Mouse (Mus musculus): ENCODE measurements around the gene Ppan. TPM values are rescaled to one million over a fixed set of nuclear protein-coding genes. Genes with fewer than 3 reads are reported as not detected.

Ppan gene
- polyA plus RNA-seq, 1 experiment from 2014 or later = 83.0 TPM

DNA sequence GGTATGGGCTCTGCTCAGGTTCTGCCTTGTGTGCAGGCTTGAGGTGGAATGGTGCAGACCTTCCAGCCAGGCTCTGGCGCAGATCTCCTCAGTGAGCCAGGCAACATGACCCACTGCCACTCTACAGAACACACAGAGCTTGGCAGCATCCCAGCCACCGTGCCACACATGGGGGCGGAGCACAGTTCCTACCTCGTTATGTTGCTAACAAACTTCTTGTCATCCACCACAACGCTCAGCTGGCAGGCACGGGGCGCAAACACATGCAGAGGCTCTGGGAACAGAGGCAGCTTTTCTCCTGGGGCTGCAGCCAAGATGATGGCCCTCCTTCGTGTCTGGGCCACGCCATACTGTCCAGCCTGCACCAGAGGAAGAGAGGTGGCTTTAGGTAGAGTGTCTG, 22.0 kb downstream of the Ppan start:
- no peak for DNase-seq (ENCODE audit: low spot score)

GRCm38 (mm10) chr9:20916160-20916559, 28.2 kb downstream of the Ppan start:
- peak; percentile 55 for DNase-seq (ENCODE audit: low spot score)

DNA sequence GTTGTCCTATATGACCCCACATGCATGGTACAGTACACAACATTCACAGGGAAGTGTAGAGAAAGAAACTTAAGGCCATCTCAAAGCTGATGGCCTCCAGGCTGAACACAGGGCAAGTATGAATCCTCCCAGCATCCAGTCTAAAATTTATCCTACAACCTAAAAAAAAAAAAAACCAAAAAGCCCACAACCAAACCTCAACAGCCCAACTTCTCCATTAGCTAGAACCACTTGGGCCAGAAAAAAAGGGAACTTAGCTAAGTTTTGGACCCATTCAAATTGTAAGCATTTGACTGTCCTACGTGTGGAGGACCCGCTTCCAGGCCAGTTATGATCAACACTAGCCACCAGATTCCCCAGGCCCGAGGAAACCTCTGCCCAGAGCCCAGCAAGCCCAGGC, 35.3 kb downstream of the Ppan start:
- no peak for DNase-seq (ENCODE audit: low spot score)

Small RNA genes lying within 50 kb of the gene (microRNA-seq; reads per million reads assigned to microRNA genes)
- gene Mir7081 (ENCODE audit: borderline number of aligned reads) = 2.5 reads per million

Other genes starting within 250 kb of the Ppan start
- gene Ubl5, start 245.3 kb upstream of the Ppan start, polyA plus RNA-seq (2015; fragmentation: Nextera tagmentation; extraction: Ambion mirVana) = 658 and 685 TPM in 2 replicates
- 149 and 159 TPM in 2 replicates for gene Fbxl12, start 243.4 kb upstream of the Ppan start, polyA plus RNA-seq (2015; fragmentation: Nextera tagmentation; extraction: Ambion mirVana)
- gene Pin1, start 236.1 kb upstream of the Ppan start, polyA plus RNA-seq (2015; fragmentation: Nextera tagmentation; extraction: Ambion mirVana) = 54.9 and 56.7 TPM in 2 replicates
- gene Olfm2, start 141.8 kb upstream of the Ppan start, polyA plus RNA-seq (2015; fragmentation: Nextera tagmentation; extraction: Ambion mirVana) = 0.24 and 0.52 TPM in 2 replicates
- gene Col5a3, start 73.1 kb upstream of the Ppan start, polyA plus RNA-seq (2015; fragmentation: Nextera tagmentation; extraction: Ambion mirVana) = 1.8 and 1.9 TPM in 2 replicates
- gene Rdh8, start 69.7 kb upstream of the Ppan start, polyA plus RNA-seq (2015; fragmentation: Nextera tagmentation; extraction: Ambion mirVana) = not detected in 2 replicates
- gene A230050P20Rik, start 19.5 kb upstream of the Ppan start, polyA plus RNA-seq (2015; fragmentation: Nextera tagmentation; extraction: Ambion mirVana) = 9.2 and 15.1 TPM in 2 replicates
- 6.7 and 7.3 TPM in 2 replicates for gene Angptl6, start 8.4 kb upstream of the Ppan start, polyA plus RNA-seq (2015; fragmentation: Nextera tagmentation; extraction: Ambion mirVana)
- 303 and 310 TPM in 2 replicates for gene Eif3g, start 10.4 kb downstream of the Ppan start, polyA plus RNA-seq (2015; fragmentation: Nextera tagmentation; extraction: Ambion mirVana)
- gene Dnmt1, start 71.7 kb downstream of the Ppan start, polyA plus RNA-seq (2015; fragmentation: Nextera tagmentation; extraction: Ambion mirVana) = 90.0 and 96.3 TPM in 2 replicates
- 12.1 and 12.7 TPM in 2 replicates for gene S1pr2, start 88.6 kb downstream of the Ppan start, polyA plus RNA-seq (2015; fragmentation: Nextera tagmentation; extraction: Ambion mirVana)
- gene Mrpl4, start 114.6 kb downstream of the Ppan start, polyA plus RNA-seq (2015; fragmentation: Nextera tagmentation; extraction: Ambion mirVana) = 116 and 130 TPM in 2 replicates
- gene Icam1, start 127.8 kb downstream of the Ppan start, polyA plus RNA-seq (2015; fragmentation: Nextera tagmentation; extraction: Ambion mirVana) = 64.8 and 64.9 TPM in 2 replicates
- 0.31 and 0.48 TPM in 2 replicates for gene Icam4, start 141.2 kb downstream of the Ppan start, polyA plus RNA-seq (2015; fragmentation: Nextera tagmentation; extraction: Ambion mirVana)
- 0.14 and 0.33 TPM in 2 replicates for gene Icam5, start 143.9 kb downstream of the Ppan start, polyA plus RNA-seq (2015; fragmentation: Nextera tagmentation; extraction: Ambion mirVana)
- gene Zglp1, start 178.9 kb downstream of the Ppan start, polyA plus RNA-seq (2015; fragmentation: Nextera tagmentation; extraction: Ambion mirVana) = 0.59 and 0.69 TPM in 2 replicates
- 0.09 and 0.26 TPM in 2 replicates for gene Gm49373, start 184.9 kb downstream of the Ppan start, polyA plus RNA-seq (2015; fragmentation: Nextera tagmentation; extraction: Ambion mirVana)
- gene Fdx1l, start 185.4 kb downstream of the Ppan start, polyA plus RNA-seq (2015; fragmentation: Nextera tagmentation; extraction: Ambion mirVana) = 44.7 and 47.0 TPM in 2 replicates
- 1.2 and 1.6 TPM in 2 replicates for gene Gm38431, start 203.8 kb downstream of the Ppan start, polyA plus RNA-seq (2015; fragmentation: Nextera tagmentation; extraction: Ambion mirVana)
- 33.2 and 45.9 TPM in 2 replicates for gene Raver1, start 203.8 kb downstream of the Ppan start, polyA plus RNA-seq (2015; fragmentation: Nextera tagmentation; extraction: Ambion mirVana)
- gene Tyk2, start 243.1 kb downstream of the Ppan start, polyA plus RNA-seq (2015; fragmentation: Nextera tagmentation; extraction: Ambion mirVana) = 13.8 and 14.0 TPM in 2 replicates

Measured in thymus, postnatal 0 days (tissue).